Mouse (Mus musculus) forebrain, embryonic 15.5 days (tissue): ENCODE data around the gene Phrf1. TPM values are rescaled to one million over a fixed set of nuclear protein-coding genes. Genes with fewer than 3 reads are reported as not detected.

Experiments used
- ATAC-seq: fragments of 200-750 bp; cut with Nextera tagmentation; replicated peaks from 2 replicates; pipeline ENCODE4 v1.8.0; 2017; ENCODE audit warnings: mild to moderate bottlenecking, moderate TSS enrichment, moderate library complexity
- H3K27ac ChIP-seq: fragments of 300-500 bp; sonication (generic); replicated peaks from 2 replicates; pipeline ENCODE4 v1.5.1; 2015; ENCODE audit warnings: mild to moderate bottlenecking, inconsistent platforms
- H3K27me3 ChIP-seq: fragments of 300-500 bp; sonication (generic); 2 replicates; pipeline ENCODE4 v1.6.1; 2015; ENCODE audit warnings: inconsistent platforms
- H3K36me3 ChIP-seq: fragments of 300-500 bp; sonication (generic); 2 replicates; pipeline ENCODE4 v1.6.1; 2015; ENCODE audit warnings: mild to moderate bottlenecking, inconsistent platforms
- H3K4me1 ChIP-seq: fragments of 300-500 bp; sonication (generic); 2 replicates; pipeline ENCODE4 v1.6.1; 2015; ENCODE audit warnings: inconsistent platforms
- H3K4me2 ChIP-seq: fragments of 300-500 bp; sonication (generic); replicated peaks from 2 replicates; pipeline ENCODE4 v1.6.1; 2015; ENCODE audit warnings: mild to moderate bottlenecking, inconsistent platforms
- H3K4me3 ChIP-seq: fragments of 300-500 bp; sonication (generic); 2 replicates; pipeline ENCODE4 v1.5.1; 2015; ENCODE audit warnings: mild to moderate bottlenecking, inconsistent platforms
- H3K9ac ChIP-seq: fragments of 300-500 bp; sonication (generic); replicated peaks from 2 replicates; pipeline ENCODE4 v1.6.1; 2015; ENCODE audit warnings: mild to moderate bottlenecking, inconsistent platforms
- H3K9me3 ChIP-seq: fragments of 300-500 bp; sonication (generic); 2 replicates; pipeline ENCODE4 v1.6.1; 2016; ENCODE audit warnings: inconsistent platforms
- WGBS: fragments of 180-500 bp; shearing (Covaris S2); methylation state at CpG from one replicate; pipeline ENCODE4 v1.1.7; 2015; ENCODE audit warnings: mixed read lengths; 5-methylcytosine and 5-hydroxymethylcytosine counted together
- polyA plus RNA-seq: library from polyadenylated mRNA; unstranded; fragments of >200 nt; fragmentation: Nextera tagmentation; extraction: Ambion mirVana; gene quantifications from 2 replicates; pipeline ENCODE4 v1.2.1, GENCODE M21; 2015

The Phrf1 gene
- polyA plus RNA-seq, 1 experiment from 2014 or later, result 80.2 TPM

DNA sequence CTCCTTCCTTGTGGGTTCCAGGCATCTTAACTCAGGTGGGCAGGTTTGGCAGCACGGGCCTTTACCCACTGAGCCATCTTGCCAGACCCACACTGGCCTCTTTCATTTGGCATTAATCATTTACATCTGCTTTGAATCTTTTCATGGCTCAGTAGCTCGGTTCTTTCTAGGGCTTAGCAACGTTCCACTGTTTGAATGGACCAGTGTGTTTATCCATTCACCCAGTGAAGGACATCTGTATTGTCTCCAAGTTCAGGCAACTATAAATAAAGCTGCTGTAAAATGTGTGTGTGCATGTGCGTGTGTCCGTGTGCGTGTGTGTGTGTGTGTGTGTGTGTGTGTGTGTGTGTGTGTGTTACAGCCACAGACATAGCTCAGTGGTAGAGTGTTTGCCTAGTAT lies 52.9 kb downstream of the Phrf1 start:
- H3K36me3 ChIP-seq, result no peaks in the 10 kb centered on the region

DNA sequence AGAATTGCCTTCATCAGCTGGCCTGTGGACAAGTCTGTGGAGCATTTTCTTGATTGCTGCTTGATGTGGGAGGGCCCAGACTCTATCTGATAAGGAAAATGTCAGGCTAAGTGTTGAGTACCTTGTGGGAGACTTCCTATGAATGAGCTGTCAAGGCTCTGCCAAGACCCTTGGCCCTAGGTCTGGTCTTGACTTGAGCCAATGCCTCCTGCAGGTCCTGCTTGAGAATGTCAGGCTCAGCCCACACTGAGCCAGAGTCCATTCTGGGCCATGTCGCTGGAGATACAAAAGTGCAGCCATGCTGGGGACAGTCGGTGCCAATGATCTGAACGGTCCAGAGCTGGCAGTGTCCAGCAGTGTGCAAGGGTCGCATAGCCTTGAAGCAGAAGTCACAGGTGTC lies 54.2 kb downstream of the Phrf1 start:
- H3K4me3 ChIP-seq, result no peak overlapping the region
- no peak overlapping the region for H3K9ac ChIP-seq
- H3K27me3 ChIP-seq, result no peaks in the 10 kb centered on the region
- H3K4me1 ChIP-seq, result peaks cover 9% of the 10 kb centered on the region
- no peaks in the 10 kb centered on the region for H3K36me3 ChIP-seq
- WGBS, result 85% methylated on average over 4 of the region's 4 CpGs
- no peak overlapping the region for H3K4me2 ChIP-seq
- H3K9me3 ChIP-seq, result no peaks in the 10 kb centered on the region
- no peak overlapping the region for H3K27ac ChIP-seq
- ATAC-seq, result no peak

More for the DNA sequence above, 52.9 kb downstream of the Phrf1 start:
- Histone ChIP-seq H3K4me2 (no peak overlapping the region), H3K4me1 (peaks cover 9% of the 10 kb centered on the region), H3K9ac (no peak overlapping the region), H3K4me3 (no peak overlapping the region), H3K9me3 (no peaks in the 10 kb centered on the region), H3K27ac (no peak overlapping the region), H3K27me3 (no peaks in the 10 kb centered on the region)
- 27% methylated on average over 6 of the region's 6 CpGs for WGBS
- peak; percentile 27; the same call in 1 of the 2 replicates for ATAC-seq

DNA sequence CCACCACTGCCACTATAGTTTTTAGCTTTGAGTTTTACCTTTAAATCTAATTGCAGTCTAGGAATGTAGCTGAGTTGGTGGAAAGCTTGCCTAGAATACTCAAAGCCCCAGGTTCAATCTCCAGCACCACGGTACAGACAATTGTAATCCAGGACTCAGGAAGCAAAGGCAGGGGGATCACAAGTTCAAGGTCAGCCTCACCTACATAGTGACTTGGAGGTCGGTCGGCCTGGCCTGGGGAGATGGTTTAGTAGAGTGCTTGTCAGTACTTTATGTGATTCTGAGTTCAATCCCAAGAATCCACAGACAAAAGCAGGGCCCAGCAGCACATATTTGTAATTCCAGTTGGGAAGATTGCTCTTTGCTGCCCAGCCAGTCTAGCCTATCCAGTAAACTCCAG lies 59.5 kb downstream of the Phrf1 start:
- H3K36me3 ChIP-seq, result no peaks in the 10 kb centered on the region
- 81% methylated on average over 3 of the region's 3 CpGs for WGBS
- H3K27me3 ChIP-seq, result peaks cover 28% of the 10 kb centered on the region
- no peaks in the 10 kb centered on the region for H3K9me3 ChIP-seq
- ATAC-seq, result no peak
- H3K4me1 ChIP-seq, result peaks cover 12% of the 10 kb centered on the region; the same call in 1 of the 2 replicates
- no peak overlapping the region for H3K4me3 ChIP-seq
- no peak overlapping the region for H3K4me2 ChIP-seq
- H3K27ac ChIP-seq, result no peak overlapping the region
- no peak overlapping the region for H3K9ac ChIP-seq

DNA sequence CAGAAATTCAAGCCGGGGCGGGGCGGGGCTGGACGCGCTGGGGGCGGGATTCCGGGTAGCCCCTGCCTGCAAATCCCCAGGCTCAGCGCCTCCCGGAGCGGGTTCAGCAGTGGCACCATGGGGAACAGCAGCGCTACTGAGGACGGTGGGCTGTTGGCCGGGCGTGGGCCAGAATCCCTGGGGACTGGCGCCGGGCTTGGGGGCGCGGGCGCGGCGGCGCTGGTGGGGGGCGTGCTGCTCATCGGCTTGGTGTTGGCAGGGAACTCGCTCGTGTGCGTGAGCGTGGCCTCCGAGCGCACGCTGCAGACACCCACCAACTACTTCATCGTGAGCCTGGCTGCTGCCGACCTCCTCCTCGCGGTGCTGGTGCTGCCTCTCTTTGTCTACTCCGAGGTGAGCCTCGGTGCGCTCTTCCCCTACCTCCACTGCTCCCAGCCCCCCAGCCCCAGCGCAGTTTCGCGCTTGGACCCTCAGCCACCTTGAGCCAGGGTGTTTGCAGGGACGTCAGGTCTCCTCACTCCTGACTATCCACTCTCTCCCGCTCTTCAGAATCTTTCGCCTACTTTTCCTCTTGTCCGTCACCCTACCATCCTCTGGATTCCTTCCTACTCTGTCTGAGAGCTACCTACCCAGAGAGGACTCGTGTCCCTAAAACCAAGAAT lies 63.5 kb downstream of the Phrf1 start, which contains the start of gene Drd4:
Gene Drd4 (plus strand): TSS at position 86 of the 662 bp plus-strand sequence.
- Histone ChIP-seq H3K36me3 (peaks cover 8% of the 10 kb centered on the region), H3K4me3 (peak within 1 kb of the TSS; percentile 57), H3K9ac (peak within 1 kb of the TSS; percentile 65), H3K4me2 (peak within 1 kb of the TSS; percentile 96), H3K27me3 (peaks cover 56% of the 10 kb centered on the region), H3K27ac (no peak within 1 kb of the TSS), H3K4me1 (peaks cover 25% of the 10 kb centered on the region), H3K9me3 (no peaks in the 10 kb centered on the region)
- under 1% methylated on average over 42 of the region's 46 CpGs for WGBS
- peak; percentile 83 for ATAC-seq

DNA sequence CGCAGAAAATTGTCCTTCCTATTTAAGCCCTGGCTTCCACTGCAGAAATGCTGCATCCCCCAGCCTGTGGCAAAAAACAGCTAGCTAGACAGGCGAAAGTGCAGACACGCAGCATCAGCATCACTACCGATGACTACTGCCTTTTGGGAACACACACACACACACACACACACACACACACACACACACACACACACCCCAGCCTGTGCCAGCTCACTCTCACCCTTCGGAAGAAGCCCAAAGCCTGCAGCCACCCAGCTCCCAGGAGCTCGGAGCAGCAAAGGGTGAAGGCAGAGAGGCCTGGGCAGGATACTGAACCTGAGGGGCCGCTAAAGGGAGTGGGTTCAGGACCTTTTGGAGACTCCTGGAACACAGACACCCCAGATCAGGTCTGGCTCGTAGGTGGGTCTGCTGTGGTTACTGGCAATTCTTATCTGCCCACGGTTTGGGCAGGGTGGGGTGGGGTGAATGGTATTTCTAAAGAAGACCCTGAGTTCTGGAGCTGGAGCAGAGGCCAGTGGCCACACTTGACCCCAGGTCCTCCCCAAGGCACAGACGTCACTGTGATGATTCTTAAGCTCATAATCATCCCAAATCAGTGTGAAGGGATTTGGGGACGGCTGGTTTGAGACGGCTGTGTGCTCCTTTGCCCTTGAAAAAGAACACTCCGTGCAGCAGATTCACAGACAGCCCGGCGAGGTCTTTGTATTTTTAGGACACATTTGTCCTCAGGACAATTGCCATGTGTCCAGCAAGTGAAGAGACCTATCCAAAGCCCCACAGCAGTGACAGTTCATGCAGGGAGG lies 64.2 kb downstream of the Phrf1 start:
- Histone ChIP-seq H3K4me1 (peaks cover 25% of the 10 kb centered on the region), H3K27me3 (peaks cover 56% of the 10 kb centered on the region), H3K27ac (no peak overlapping the region), H3K4me3 (peak overlapping the region; percentile 57), H3K36me3 (peaks cover 11% of the 10 kb centered on the region), H3K9me3 (no peaks in the 10 kb centered on the region), H3K4me2 (peak overlapping the region; percentile 96), H3K9ac (peak overlapping the region; percentile 65)
- ATAC-seq, result peak; percentile 28; the same call in 1 of the 2 replicates
- WGBS, result 36% methylated on average over 15 of the region's 15 CpGs

DNA sequence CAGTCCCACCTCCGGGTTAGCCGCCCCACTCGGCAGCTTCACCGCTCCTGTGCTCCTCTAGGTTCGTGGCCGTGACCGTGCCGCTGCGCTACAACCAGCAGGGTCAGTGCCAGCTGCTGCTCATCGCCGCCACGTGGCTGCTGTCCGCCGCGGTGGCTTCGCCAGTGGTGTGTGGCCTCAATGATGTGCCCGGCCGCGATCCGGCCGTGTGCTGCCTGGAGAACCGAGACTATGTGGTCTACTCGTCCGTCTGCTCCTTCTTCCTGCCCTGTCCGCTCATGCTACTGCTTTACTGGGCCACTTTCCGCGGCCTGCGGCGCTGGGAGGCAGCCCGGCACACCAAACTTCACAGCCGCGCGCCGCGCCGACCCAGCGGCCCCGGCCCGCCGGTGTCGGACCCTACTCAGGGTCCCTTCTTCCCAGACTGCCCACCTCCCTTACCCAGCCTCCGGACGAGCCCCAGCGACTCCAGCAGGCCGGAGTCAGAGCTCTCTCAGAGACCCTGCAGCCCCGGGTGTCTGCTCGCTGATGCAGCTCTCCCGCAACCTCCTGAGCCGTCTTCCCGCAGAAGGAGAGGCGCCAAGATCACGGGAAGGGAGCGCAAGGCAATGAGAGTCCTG lies 65.4 kb downstream of the Phrf1 start:
- H3K9ac ChIP-seq, result peak overlapping the region; percentile 28; the same call in 1 of the 2 replicates
- ATAC-seq, result no peak
- WGBS, result 1% methylated on average over 53 of the region's 53 CpGs
- H3K36me3 ChIP-seq, result peaks cover 11% of the 10 kb centered on the region
- H3K27me3 ChIP-seq, result peaks cover 56% of the 10 kb centered on the region
- peak overlapping the region; percentile 28 for H3K4me3 ChIP-seq
- peak overlapping the region; percentile 60 for H3K4me2 ChIP-seq
- no peak overlapping the region for H3K27ac ChIP-seq
- H3K4me1 ChIP-seq, result peaks cover 25% of the 10 kb centered on the region
- no peaks in the 10 kb centered on the region for H3K9me3 ChIP-seq

DNA sequence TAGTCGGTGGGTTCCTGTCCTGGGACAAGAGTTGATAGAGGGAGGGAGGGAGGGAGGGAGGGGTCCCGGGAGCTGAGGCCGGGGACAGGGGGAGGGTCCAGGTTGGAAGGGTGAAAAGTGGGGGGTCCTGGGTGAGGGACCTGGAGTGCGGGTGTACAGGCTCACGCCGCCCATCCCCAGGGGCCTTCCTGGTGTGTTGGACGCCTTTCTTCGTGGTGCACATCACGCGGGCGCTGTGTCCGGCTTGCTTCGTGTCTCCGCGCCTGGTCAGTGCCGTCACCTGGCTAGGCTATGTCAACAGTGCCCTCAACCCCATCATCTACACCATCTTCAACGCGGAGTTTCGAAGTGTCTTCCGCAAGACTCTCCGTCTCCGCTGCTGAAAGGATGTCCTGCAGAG lies 65.9 kb downstream of the Phrf1 start:
- H3K27ac ChIP-seq, result no peak overlapping the region
- H3K9ac ChIP-seq, result no peak overlapping the region
- 4% methylated on average over 19 of the region's 22 CpGs for WGBS
- peaks cover 14% of the 10 kb centered on the region for H3K36me3 ChIP-seq
- no peak for ATAC-seq
- H3K27me3 ChIP-seq, result peaks cover 56% of the 10 kb centered on the region
- H3K4me3 ChIP-seq, result 0 out of 2 replicates have a peak overlapping the region, but pooled peaks have one; percentile 4
- no peaks in the 10 kb centered on the region for H3K9me3 ChIP-seq
- peak overlapping the region; percentile 60 for H3K4me2 ChIP-seq
- peaks cover 25% of the 10 kb centered on the region for H3K4me1 ChIP-seq

DNA sequence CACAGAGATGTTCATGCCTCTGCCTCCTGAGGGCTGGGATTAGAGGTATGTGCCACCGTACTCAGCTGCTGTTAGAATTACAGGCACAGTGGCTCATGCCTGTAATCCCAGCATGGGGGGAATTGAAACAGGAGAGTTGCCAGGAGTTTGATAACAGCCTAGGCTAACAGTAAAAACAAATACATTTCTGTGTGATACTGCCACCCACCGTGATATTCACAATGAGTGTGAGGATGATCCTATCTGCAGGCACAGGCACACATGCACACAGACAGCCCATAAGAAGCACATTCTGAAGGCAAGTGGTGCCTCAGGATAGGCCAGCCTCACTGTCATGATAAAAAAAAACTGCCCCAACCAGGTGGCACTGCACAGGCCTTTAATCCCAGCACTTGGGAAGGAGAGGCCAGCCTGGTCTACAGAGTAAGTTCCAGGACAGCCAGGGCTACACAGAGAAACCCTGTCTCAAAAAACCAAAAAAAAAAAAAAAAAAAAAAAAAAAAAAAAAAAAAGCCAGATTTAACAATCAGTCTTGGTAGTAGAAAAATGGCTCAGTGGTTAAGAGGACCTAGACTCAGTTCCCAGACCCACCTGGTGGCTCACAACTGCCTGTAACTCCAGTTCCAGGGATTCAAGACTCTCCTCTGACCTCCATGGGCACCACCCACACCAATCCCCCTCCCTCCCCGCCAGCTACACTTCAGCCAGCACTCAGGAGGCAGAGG lies 69.5 kb downstream of the Phrf1 start:
- 82% methylated on average over 3 of the region's 3 CpGs for WGBS
- Histone ChIP-seq H3K9ac (no peak overlapping the region), H3K36me3 (peaks cover 49% of the 10 kb centered on the region), H3K4me2 (no peak overlapping the region), H3K27me3 (peaks cover 27% of the 10 kb centered on the region), H3K4me3 (no peak overlapping the region), H3K4me1 (peaks cover 14% of the 10 kb centered on the region), H3K27ac (no peak overlapping the region), H3K9me3 (no peaks in the 10 kb centered on the region)
- no peak for ATAC-seq

DNA sequence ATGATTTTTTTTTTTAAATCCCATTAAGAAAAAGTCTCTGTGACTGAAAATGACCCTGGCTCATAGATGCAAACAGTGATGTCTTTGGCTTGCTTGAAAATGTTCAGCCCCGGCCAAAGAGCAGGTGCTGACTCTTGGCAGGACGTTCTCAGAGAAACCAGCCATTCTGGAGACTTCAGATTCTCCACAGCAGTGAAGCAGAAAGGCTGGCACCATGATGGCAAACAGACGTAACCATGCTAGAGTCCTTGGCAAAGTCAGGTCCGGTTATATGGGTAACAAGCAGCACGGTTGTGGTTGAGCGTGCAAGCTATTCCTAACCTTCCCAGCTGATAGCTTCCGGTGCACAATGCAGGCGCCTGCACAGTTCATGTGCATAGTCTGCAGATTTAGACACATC lies 70.6 kb downstream of the Phrf1 start:
- no peaks in the 10 kb centered on the region for H3K9me3 ChIP-seq
- H3K4me3 ChIP-seq, result no peak overlapping the region
- no peak for ATAC-seq
- no peak overlapping the region for H3K9ac ChIP-seq
- peaks cover 57% of the 10 kb centered on the region for H3K36me3 ChIP-seq
- no peak overlapping the region for H3K27ac ChIP-seq
- H3K4me2 ChIP-seq, result no peak overlapping the region
- H3K27me3 ChIP-seq, result peaks cover 16% of the 10 kb centered on the region
- peaks cover 5% of the 10 kb centered on the region for H3K4me1 ChIP-seq
- 96% methylated on average over 8 of the region's 8 CpGs for WGBS

DNA sequence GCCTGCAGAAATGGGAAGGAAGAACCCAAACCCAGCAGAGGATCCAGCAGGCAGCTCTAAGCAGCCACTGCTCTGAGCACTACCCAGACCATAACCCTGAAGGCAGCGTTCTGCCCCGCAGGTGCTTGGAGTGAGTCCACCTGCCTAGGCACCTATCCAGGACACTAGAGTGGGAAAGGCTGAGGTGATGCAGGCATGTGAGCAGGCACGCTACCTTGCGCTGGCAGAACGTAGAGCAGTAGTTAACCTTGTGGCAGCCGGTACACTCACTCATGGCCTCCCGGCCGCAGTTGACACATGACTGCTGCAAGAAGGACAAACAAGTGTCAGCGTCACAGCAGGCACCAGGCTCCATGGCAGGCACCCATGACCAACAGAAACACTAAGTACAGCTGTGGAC lies 72.8 kb downstream of the Phrf1 start:
- Histone ChIP-seq H3K36me3 (peaks cover 77% of the 10 kb centered on the region), H3K4me1 (no peaks in the 10 kb centered on the region), H3K4me2 (no peak overlapping the region), H3K9ac (no peak overlapping the region), H3K9me3 (no peaks in the 10 kb centered on the region), H3K27ac (no peak overlapping the region), H3K4me3 (no peak overlapping the region), H3K27me3 (no peaks in the 10 kb centered on the region)
- WGBS, result 97% methylated on average over 9 of the region's 9 CpGs
- no peak for ATAC-seq

DNA sequence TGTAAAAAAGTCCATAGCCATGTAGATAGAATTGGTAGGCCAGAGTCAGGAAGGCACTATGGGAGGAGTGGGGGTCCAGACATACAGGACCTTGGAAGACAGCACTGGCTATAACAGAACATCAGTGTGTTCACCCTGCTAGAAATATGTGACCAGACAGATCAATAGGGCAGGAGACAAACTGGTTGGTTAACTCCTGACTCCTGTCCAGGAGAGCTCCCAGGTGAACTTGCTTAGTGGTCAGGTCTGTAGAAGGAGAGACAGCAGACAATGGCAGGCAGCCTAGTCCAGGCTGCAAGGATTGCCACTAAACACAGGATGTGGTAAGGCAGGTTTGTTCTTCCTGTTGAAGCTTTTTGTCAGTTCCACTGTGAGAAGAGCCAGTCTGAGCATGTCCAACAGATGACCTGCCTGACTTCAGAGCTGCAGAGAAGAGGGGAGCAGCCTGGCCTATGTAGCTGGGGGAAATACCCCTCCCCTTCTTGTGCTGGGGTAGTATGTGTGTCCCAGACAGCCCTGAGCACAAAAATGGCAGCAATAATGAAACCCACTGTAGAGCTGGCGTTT lies 74.2 kb downstream of the Phrf1 start:
- Histone ChIP-seq H3K9me3 (no peaks in the 10 kb centered on the region), H3K36me3 (peaks cover 81% of the 10 kb centered on the region)
- WGBS, result 91% methylated on average over 1 of the region's 1 CpGs

More for the DNA sequence above, 74.2 kb downstream of the Phrf1 start:
- Histone ChIP-seq H3K4me2 (no peak overlapping the region), H3K9ac (no peak overlapping the region), H3K27me3 (no peaks in the 10 kb centered on the region), H3K4me1 (no peaks in the 10 kb centered on the region), H3K4me3 (no peak overlapping the region), H3K27ac (no peak overlapping the region)
- ATAC-seq, result no peak
